Mouse (Mus musculus) right cerebral cortex, postnatal 10 days (tissue): ENCODE results near the gene Asic2.

Source experiments
- DNase-seq, 2 experiments: peaks; one replicate each; pipeline ENCODE4 v3.0.0; 2021; ENCODE audit warnings: low spot score in 2 of 2

Gene Asic2

DNA sequence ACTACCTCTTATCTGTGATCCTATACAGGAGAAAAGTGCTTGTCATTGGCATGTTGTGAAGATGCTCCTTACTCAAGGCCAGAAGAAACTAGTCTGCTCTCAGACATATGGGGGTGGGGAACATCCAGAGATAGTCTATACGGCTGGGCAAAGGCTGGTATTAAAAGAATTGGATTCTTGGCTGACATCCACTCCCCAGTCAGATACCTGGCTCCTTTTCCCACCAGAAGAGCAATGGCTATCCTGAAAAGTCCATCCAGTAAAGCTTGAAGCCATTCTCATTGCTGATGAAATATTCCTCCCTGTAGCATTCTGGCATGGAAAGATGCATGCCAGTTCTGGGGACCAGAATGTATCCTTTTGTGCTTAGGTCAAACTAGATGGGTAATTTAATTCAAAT, 218.2 kb downstream of the Asic2 start:
- no peak for DNase-seq

GRCm38 (mm10) chr11:81738995-81739394, 229.3 kb downstream of the Asic2 start:
- DNase-seq, result no peak

- DNase-seq, result no peak
These were observed 230.5 kb downstream of the Asic2 start for GRCm38 (mm10) chr11:81737777-81738176.

GRCm38 (mm10) chr11:81722071-81722470, 246.2 kb downstream of the Asic2 start:
- no peak for DNase-seq

GRCm38 (mm10) chr11:81714801-81715200, 253.5 kb downstream of the Asic2 start:
- no peak for DNase-seq

DNA sequence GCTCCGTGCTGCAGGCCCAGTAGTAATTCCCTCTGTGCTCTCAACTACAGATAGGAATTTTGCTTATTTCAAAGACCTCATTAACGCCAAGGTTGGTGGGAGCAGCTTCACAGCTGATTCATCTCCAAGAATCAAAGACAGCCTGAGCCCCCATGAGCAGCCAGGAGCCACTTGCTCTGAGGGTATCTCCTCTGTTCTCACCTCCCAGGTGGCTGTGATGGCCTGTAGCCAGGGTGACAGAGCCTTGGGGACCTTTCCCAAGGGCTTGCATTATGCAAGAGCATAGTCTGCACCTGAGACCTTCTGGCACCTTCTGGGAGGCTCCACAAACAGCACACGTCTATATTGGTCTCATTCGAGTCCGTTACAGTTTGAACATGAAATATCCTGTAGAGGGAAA, 261.3 kb downstream of the Asic2 start:
- no peak for DNase-seq

DNA sequence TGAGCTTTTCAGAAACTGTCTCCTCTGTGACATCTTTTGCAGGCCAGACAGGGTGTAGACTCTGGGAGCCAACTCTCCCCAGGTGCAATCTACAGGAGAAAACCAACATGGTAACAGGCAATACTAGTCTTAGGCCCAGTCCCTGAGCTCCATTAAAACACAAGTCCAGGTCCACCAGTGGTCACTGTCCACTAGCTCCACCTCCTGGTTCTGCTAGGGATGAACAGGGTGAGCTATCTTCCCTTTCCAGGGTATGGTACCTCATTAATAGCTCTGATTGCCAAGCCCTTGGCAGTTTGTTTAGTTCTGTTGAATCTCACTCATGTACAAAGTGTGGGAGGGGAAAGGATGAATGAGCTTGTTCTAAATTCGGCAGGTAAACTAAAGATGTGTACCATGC, 270.2 kb downstream of the Asic2 start:
- no peak for DNase-seq

- DNase-seq, result no peak
These were observed 272.8 kb downstream of the Asic2 start for GRCm38 (mm10) chr11:81695501-81695900.

- DNase-seq, result no peak
These were observed 287.7 kb downstream of the Asic2 start for GRCm38 (mm10) chr11:81680511-81680910.

- no peak for DNase-seq
These were observed 296.5 kb downstream of the Asic2 start for GRCm38 (mm10) chr11:81671724-81672123.

- DNase-seq, result no peak
These were observed 297.8 kb downstream of the Asic2 start for GRCm38 (mm10) chr11:81670436-81670835.

DNA sequence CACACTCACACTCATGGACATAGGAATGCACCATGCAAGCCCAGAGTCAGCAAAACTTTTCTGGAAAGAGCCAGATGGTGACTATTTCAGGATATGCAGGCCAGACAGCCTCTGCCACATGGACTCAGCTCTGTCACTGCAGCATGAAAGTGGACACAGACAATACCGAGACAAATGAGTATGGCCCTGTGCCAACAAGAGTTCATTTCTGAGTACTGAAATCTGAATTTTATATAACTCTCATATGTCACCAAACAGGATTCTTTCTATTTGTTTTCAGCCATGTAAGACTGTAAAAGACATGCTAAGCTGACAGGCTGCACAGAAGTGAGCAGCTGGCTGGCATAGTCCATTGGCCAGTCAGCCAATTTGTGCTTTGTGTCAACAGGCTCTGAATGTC, 309.4 kb downstream of the Asic2 start:
- DNase-seq, result peak; percentile 47 to 75

DNA sequence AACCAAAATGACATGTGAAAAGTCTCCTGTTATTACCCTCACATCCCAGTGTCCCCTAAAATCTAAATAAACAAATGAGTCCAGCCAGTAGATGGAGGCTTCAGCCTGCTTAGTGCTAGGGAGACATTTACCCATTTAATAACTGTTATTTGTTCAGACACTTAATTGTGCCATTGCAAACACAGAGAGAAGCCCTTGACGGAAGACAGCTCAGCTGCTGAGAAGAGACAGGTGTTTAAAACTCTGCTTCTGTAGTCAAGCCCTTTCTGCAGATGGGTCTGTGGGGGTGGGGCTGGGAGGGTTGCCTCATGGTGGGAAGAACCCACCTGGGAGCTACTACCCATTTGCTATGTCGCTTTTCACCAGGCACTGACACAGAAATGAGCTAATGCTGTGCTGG, 311.1 kb downstream of the Asic2 start:
- no peak for DNase-seq

- DNase-seq, result no peak
These were observed 320.4 kb downstream of the Asic2 start for GRCm38 (mm10) chr11:81647828-81648227.

- no peak for DNase-seq
These were observed 322.7 kb downstream of the Asic2 start for GRCm38 (mm10) chr11:81645549-81645948.

DNA sequence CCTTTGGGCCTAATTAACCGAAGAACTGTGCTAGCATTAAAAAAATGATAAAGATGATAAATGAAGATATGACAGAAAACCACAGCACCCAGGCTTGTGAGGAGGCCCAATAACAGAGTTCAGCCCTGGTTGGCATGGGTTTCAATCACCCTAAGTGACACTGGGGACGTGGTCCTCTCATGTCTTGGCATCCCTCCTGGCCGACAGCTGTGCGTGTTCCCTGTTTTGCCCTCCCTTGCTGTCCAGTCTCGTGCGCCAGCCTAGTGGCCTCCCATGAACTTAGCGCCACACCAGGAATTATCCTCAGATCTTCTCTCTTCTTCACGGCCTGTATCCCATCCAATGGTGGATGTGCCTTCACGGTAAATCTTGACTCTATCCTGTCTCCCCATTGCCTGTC, 331.9 kb downstream of the Asic2 start:
- no peak for DNase-seq

DNA sequence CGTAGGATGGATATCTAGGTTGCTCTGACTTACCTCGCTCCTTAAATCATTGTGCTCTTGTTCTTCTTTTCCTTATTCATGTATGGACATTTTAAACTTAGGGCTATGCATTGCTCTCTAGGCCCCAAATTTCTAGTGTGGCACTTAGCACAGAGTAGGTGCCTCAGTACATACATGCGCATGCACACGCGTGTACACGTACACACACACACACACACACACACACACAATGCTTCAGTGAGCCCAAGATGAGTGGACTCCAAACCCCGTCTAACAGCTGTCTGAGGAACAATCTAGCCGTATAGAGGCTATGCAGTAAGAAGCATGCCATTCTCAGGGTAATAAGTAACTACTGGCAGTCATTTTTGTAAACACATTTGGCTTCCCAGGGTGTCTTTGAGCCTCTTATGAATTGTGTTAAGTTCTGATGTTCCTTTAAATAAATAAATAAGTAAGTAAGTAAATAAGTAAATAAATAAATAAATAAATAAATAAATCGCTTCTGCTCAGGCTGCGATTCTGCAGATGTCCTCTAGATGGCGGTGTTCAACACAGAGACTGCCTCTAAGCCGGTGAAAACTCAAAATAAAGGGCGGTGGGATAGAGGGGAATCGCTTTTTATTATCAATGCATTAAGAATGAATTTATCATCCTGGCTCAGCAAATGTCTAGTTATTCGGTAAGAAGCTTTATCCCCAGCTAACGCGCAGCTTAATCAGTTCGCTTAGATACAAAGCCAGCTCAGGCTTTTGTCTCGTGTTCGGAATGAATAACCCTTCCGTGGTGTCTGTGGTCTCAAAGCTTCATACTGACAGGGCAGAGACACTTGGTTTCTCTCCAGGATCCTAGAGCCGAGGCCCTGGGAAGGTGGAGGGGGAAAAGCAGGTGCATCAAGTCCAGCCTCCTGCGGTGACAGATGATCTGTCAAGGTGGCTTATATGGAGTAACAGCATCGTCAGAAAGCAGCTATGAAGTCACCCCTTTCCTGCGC, 333.6 kb downstream of the Asic2 start:
- DNase-seq, result peak; percentile 64 to 75

DNA sequence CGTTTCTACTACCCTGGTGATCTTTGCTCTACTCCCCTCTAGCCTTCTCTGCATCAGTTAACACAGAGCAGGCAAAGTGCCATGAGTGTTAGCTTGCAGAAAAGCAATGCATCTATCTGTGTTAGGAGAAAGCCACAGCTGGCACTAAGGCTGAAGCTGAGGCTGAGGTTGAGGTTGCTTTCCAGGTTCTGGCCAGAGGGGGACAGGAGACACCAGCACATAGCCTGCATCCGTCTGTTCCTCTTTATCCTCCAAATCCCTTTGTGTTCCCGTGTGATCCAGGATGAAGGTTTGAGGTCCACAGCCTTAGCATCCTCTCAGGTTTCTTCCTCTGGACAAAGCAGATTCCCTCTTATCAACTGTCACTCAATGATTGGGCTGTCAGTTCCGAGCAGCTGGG, 343.1 kb downstream of the Asic2 start:
- peak in 1 of 2 experiments; percentile 20 for DNase-seq

GRCm38 (mm10) chr11:81620516-81620915, 347.7 kb downstream of the Asic2 start:
- DNase-seq, result peak in 1 of 2 experiments; percentile 11

GRCm38 (mm10) chr11:81616437-81616836, 351.8 kb downstream of the Asic2 start:
- peak in 1 of 2 experiments; percentile 14 for DNase-seq

DNA sequence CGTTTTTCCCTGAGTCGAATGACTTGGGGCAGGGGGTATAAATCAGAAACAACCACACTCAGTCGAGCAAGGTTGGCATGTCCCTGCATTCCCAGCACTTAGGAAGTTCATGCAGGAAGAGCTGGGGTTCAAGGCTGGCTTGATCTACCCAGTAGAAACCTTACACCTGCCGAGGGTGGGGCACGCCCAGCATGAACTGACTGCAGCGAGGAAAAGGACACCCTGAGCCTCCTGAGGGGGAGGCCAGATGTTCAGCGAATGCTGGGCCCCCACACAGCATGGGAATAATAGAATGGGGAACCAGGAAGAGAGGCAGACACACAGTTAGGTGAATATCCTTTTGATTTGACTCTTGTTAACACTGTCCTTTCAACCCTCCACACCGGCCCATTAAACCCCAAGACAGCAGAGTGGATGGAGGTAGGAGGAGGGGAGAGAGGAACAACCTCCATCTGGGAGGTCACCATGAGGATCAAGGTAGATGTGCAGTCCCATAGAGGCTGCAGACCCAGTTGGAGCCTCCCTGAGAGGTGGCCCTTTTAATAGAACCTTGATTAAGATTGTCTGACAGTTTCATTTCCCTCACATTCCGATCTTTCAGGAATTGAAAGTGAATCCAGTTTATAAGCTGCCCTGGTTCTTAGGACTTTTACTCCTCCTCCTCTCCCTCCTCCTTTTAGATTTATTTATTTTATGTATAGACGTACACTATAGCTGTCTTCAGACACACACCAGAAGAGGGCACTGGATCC, 354.2 kb downstream of the Asic2 start:
- peak in 1 of 2 experiments; percentile 20 for DNase-seq

DNA sequence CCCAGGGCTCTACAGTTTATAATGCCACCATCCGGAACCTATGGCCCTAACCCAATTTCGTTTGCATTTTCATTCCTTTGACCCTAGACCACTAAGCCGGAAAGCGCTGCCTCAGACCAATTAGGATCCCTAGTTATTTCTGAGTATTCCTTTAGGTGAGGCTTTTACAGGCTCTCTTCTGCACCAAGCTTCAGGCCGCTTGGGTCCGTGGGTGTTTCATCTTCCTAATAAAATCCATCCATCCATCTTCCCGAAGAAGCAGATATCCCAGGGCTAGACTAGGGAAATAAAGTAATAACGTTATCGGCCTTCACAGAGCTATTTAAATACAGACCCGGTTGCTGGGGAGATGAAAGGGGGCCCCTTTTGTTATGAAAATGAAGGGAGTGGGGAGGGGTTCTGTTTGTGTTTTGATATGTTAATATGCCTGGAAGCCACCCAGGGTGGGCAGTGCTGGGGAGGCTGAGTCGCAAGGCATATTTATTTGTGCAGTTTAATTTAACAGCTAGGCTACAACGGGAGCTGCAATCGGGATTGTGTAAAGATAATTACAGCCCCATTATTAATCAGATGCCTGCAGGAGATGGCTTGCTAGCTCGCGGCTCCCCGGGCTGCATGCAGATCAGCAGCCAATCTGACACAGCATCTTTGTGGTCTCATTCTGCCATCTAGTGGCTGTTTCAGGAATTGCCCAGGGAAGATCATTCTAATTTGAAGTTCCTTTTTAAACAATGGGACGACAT, 355.3 kb downstream of the Asic2 start:
- DNase-seq, result peak; percentile 93
